Mouse (Mus musculus) ES-Bruce4 (cell line): ENCODE data around the gene Il21r. TPM values are rescaled to one million over a fixed set of nuclear protein-coding genes. Genes with fewer than 3 reads are reported as not detected.

Source experiments
- H3K27ac ChIP-seq: 2 replicates; pipeline ENCODE4 v1.5.1; 2012; ENCODE audit warnings: low read length, inconsistent platforms; ENCODE audit not compliant: insufficient read depth
- H3K27me3 ChIP-seq: 2 replicates; pipeline ENCODE4 v1.6.1; 2012; ENCODE audit warnings: mild to moderate bottlenecking, low read length, inconsistent platforms; ENCODE audit not compliant: control insufficient read depth, poor library complexity, insufficient read depth, severe bottlenecking
- H3K36me3 ChIP-seq: 2 replicates; pipeline ENCODE4 v1.6.1; 2012; ENCODE audit warnings: inconsistent platforms, mild to moderate bottlenecking, low read length, moderate library complexity; ENCODE audit not compliant: control insufficient read depth, poor library complexity, insufficient read depth, severe bottlenecking
- H3K4me1 ChIP-seq: one replicate; pipeline ENCODE4 v1.8.1; 2011; ENCODE audit warnings: low read length; ENCODE audit not compliant: control insufficient read depth, insufficient read depth
- H3K4me3 ChIP-seq: 2 replicates; pipeline ENCODE4 v1.5.1; 2011; ENCODE audit warnings: low read depth, mild to moderate bottlenecking, low read length
- H3K9ac ChIP-seq: 2 replicates; pipeline ENCODE4 v1.6.1; 2012; ENCODE audit warnings: low read depth, mild to moderate bottlenecking, inconsistent platforms; ENCODE audit not compliant: poor library complexity, severe bottlenecking
- H3K9me3 ChIP-seq: replicated peaks from 2 replicates; pipeline ENCODE4 v1.6.1; 2012; ENCODE audit warnings: mild to moderate bottlenecking, low read length, inconsistent platforms; ENCODE audit not compliant: control insufficient read depth, poor library complexity, insufficient read depth, severe bottlenecking
- CTCF ChIP-seq: IDR thresholded peaks from one replicate; pipeline ENCODE4 v1.8.1; 2011; ENCODE audit warnings: low read depth, low read length
- EP300 ChIP-seq: IDR thresholded peaks from 2 replicates; pipeline ENCODE4 v1.6.1; 2011; ENCODE audit warnings: low read depth, low read length; ENCODE audit not compliant: insufficient read depth
- POLR2A ChIP-seq: IDR thresholded peaks from one replicate; pipeline ENCODE4 v1.8.1; 2011; ENCODE audit warnings: low read length; ENCODE audit not compliant: insufficient read depth
- polyA plus RNA-seq: library from polyadenylated mRNA; stranded (reverse); fragments of >200 nt; gene quantifications from 2 replicates; pipeline ENCODE4 v1.2.4, GENCODE M21; 2011; ENCODE audit warnings: low read depth; ENCODE audit not compliant: missing spikeins, insufficient read depth, insufficient read length

The Il21r gene
- polyA plus RNA-seq, 1 experiment = not detected

DNA sequence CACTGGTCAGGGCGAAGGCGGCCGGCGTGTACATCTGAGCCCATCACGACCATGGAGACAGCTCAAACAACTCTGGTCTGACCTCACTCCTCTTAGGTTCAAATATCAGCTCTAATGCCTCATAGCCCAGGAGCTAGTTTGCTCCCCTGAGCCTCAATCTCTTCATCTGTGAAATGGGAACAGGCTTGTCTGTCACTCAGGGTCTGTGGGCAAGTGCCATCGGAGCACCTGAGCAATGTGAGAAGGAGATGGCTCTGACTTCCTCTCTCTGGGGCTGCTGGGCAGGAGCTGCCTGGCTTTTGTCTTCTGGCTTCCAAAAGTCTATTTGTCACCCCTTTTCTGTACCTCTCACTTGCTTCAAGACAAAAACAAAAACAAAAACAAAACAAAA lies 2.0 kb upstream of the Il21r start:
- Histone ChIP-seq H3K27me3 (no peaks in the 10 kb centered on the region), H3K4me3 (no peak overlapping the region), H3K9me3 (no peaks in the 10 kb centered on the region), H3K9ac (no peak overlapping the region), H3K4me1 (no peaks in the 10 kb centered on the region), H3K27ac (no peak overlapping the region), H3K36me3 (no peaks in the 10 kb centered on the region)
- no peak for TF ChIP-seq CTCF
- TF ChIP-seq POLR2A = no peak
- TF ChIP-seq EP300 = no peak

DNA sequence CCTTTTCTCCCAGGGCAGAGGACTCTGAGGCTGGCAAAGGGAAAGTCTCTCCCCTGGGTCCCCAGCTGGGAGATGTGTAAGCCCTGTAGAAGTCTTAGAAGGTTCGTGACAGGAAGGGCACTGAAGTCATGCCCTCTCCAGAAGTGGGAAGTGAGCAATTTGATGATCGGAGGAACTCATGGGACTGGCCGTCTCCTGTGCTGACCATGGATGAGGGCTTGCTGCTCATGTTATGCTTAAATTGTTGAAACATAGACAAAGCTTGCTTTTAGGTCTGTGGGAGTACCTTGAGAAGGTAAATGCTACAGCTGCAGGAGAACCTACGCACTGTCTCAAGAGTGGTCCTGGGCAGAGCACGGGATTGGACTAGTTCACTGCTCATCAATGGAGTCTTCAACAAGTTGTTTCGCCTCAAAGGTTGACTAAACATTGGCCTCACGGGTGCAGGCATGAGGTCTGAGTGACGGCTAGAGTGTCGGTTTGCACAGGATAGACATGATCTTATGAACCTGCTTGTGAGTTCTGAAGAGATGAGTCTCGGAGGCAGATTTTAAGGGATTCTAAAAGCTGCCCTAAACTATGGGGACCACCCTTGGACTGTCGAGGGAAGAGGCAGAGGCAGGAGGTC lies 1.3 kb upstream of the Il21r start:
- H3K9me3 ChIP-seq = no peaks in the 10 kb centered on the region
- no peaks in the 10 kb centered on the region for H3K4me1 ChIP-seq
- H3K9ac ChIP-seq = no peak overlapping the region
- no peak overlapping the region for H3K27ac ChIP-seq
- H3K27me3 ChIP-seq = no peaks in the 10 kb centered on the region
- H3K36me3 ChIP-seq = no peaks in the 10 kb centered on the region
- H3K4me3 ChIP-seq = no peak overlapping the region
- no peak for TF ChIP-seq EP300
- no peak for TF ChIP-seq POLR2A
- TF ChIP-seq CTCF = no peak

DNA sequence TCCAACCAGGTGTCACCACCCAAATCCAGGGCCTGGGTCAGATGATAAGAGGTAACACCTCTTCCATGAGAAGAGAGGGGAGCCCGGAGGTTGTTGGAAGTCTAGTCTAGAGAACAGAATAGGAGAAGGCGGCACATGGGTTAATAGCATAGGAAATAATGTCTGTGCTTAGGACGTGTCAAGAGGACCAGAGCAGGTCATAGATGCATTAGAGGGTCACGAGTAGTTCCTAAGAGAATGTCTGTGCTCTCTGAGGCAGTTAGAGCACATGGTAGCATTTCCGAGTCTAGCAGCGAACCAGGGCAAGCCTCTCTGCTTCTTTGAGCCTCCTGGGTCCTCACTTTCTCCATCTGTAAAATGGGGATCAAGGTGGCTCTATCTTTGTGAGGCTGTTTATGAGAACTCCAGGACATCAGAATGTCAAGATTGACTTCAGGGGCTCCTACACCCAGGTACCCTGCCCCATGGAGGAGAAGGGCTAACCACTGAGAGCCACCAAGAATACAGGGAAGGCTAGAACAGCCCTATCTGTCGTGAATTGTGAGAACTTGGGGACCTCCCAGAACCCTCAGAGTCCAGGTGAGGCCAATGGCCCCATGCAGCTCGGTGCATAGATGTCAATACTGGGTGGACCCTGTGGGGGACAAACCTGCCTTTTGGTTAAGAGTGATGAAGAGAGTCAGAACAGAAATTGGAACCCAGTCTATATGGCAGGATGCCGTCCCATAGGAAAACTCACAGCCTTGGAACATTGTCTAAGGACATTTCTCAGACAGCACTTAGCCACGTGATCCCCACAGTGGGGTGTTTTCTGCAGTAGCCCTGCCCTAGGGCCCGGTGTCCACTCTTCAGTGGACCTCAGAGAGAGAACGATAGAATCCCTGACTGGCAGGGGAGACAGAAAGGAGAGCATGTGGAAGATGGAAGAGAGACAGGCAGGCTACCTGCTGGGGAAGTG lies 1.4 kb downstream of the Il21r start:
- TF ChIP-seq CTCF (no peak), EP300 (no peak), POLR2A (no peak)
- Histone ChIP-seq H3K9ac (no peak overlapping the region), H3K9me3 (no peaks in the 10 kb centered on the region), H3K4me1 (no peaks in the 10 kb centered on the region), H3K27me3 (no peaks in the 10 kb centered on the region), H3K36me3 (no peaks in the 10 kb centered on the region), H3K27ac (no peak overlapping the region), H3K4me3 (no peak overlapping the region)

GRCm38 (mm10) chr7:125605725-125606139 lies 2.5 kb downstream of the Il21r start:
- Histone ChIP-seq H3K4me1 (no peaks in the 10 kb centered on the region), H3K9me3 (no peaks in the 10 kb centered on the region), H3K36me3 (no peaks in the 10 kb centered on the region), H3K27ac (no peak overlapping the region), H3K27me3 (no peaks in the 10 kb centered on the region), H3K4me3 (no peak overlapping the region), H3K9ac (no peak overlapping the region)
- TF ChIP-seq EP300 (no peak), CTCF (no peak), POLR2A (no peak)

DNA sequence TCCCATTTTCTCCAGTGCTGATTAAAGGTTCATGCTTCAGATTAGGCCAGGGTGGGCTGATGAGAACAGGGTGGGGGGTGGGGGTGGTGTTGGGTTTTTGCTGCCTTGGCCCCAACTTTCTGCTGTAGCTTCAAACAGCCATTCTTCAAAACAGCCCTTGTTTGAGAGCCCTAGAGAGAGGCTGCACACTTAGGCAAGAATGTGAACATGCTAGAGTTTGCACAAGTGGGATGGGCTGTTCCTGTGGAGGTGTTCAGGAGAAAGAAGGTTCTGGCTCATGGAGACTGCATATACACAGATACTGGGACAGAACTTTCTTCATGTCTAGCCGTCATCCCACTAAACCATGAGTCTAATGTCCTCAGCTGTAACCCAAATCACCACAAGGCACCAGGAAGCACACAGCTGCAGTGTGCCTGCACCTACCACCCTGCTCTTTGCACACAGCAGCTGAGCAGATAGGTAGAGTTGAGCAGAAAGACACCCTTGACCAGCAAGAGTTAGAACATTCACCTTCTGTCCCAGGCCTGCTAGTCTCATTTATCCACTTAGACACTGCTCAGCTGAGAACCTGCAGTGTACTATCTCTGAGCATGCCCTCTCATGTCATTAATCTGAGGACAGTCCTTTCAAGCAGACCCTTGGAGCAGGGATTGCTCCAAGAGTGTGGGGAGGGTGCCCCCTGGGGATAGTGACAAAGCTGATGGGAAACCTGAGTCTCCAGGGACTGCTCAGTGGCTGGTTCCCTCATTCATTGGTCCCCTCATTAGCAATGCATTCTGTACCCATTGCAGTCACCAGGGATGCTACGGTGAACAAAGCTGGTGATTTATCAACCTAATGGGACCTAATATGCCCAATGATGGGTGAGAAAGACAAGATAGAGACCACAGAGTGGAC lies 3.3 kb downstream of the Il21r start:
- H3K9ac ChIP-seq = no peak overlapping the region
- H3K27me3 ChIP-seq = no peaks in the 10 kb centered on the region
- no peak overlapping the region for H3K27ac ChIP-seq
- no peaks in the 10 kb centered on the region for H3K36me3 ChIP-seq
- TF ChIP-seq POLR2A = no peak
- no peak for TF ChIP-seq EP300
- no peak for TF ChIP-seq CTCF
- no peak overlapping the region for H3K4me3 ChIP-seq
- no peaks in the 10 kb centered on the region for H3K9me3 ChIP-seq
- no peaks in the 10 kb centered on the region for H3K4me1 ChIP-seq
